Mouse (Mus musculus): Measurements from ENCODE around the gene Sesn2. TPM values are rescaled to one million over a fixed set of nuclear protein-coding genes. Genes with fewer than 3 reads are reported as not detected.

The Sesn2 gene
- polyA plus RNA-seq, 1 experiment from 2014 or later, result 5.1 TPM

- no peak overlapping the region for H3K27ac ChIP-seq (ENCODE audit: low read depth, low read length)
- ATAC-seq (ENCODE audit: low FRiP score), result no peak
- 80% methylated on average over 13 of the region's 13 CpGs for WGBS
These were observed 34.1 kb downstream of the Sesn2 start for GRCm38 (mm10) chr4:132475895-132476878.

GRCm38 (mm10) chr4:132474631-132475030, 35.7 kb downstream of the Sesn2 start:
- Histone ChIP-seq H3K9ac (ENCODE audit: low read length) (no peak overlapping the region), H3K4me1 (ENCODE audit: control insufficient read depth, insufficient read depth, low read length) (no peaks in the 10 kb centered on the region), H3K27ac (ENCODE audit: low read depth, low read length) (no peak overlapping the region), H3K27me3 (ENCODE audit: control insufficient read depth, insufficient read depth, low read length) (no peaks in the 10 kb centered on the region), H3K4me3 (ENCODE audit: low read depth, low read length) (no peak overlapping the region), H3K36me3 (ENCODE audit: control insufficient read depth, insufficient read depth, low read length) (no peaks in the 10 kb centered on the region), H3K9me3 (ENCODE audit: control insufficient read depth, low read length) (no peaks in the 10 kb centered on the region), H3K4me2 (no peak overlapping the region)
- DNase-seq (ENCODE audit: low spot score, missing footprints) (no peak), ATAC-seq (ENCODE audit: low FRiP score) (no peak)
- 81% methylated on average over 4 of the region's 4 CpGs for WGBS

More at GRCm38 (mm10) chr4:132475895-132476878, 34.1 kb downstream of the Sesn2 start:
- H3K9ac ChIP-seq (ENCODE audit: low read length), result no peak overlapping the region
- H3K4me3 ChIP-seq (ENCODE audit: low read depth, low read length), result no peak overlapping the region
- H3K9me3 ChIP-seq (ENCODE audit: control insufficient read depth, low read length), result no peaks in the 10 kb centered on the region
- DNase-seq (ENCODE audit: low spot score, missing footprints), result no peak
- no peaks in the 10 kb centered on the region for H3K4me1 ChIP-seq (ENCODE audit: control insufficient read depth, insufficient read depth, low read length)
- no peak overlapping the region for H3K4me2 ChIP-seq
- no peaks in the 10 kb centered on the region for H3K27me3 ChIP-seq (ENCODE audit: control insufficient read depth, insufficient read depth, low read length)
- H3K36me3 ChIP-seq (ENCODE audit: control insufficient read depth, insufficient read depth, low read length), result no peaks in the 10 kb centered on the region

- 89% methylated on average over 9 of the region's 9 CpGs for WGBS
- Histone ChIP-seq H3K4me1 (ENCODE audit: control insufficient read depth, insufficient read depth, low read length) (no peaks in the 10 kb centered on the region), H3K4me2 (no peak overlapping the region), H3K9me3 (ENCODE audit: control insufficient read depth, low read length) (no peaks in the 10 kb centered on the region), H3K27ac (ENCODE audit: low read depth, low read length) (no peak overlapping the region), H3K36me3 (ENCODE audit: control insufficient read depth, insufficient read depth, low read length) (no peaks in the 10 kb centered on the region), H3K27me3 (ENCODE audit: control insufficient read depth, insufficient read depth, low read length) (no peaks in the 10 kb centered on the region), H3K4me3 (ENCODE audit: low read depth, low read length) (no peak overlapping the region), H3K9ac (ENCODE audit: low read length) (no peak overlapping the region)
- ATAC-seq (ENCODE audit: low FRiP score) (no peak), DNase-seq (ENCODE audit: low spot score, missing footprints) (no peak)
These were observed 36.9 kb downstream of the Sesn2 start for GRCm38 (mm10) chr4:132473411-132473810.

GRCm38 (mm10) chr4:132469873-132470272, 40.4 kb downstream of the Sesn2 start:
- no peaks in the 10 kb centered on the region for H3K36me3 ChIP-seq (ENCODE audit: control insufficient read depth, insufficient read depth, low read length)
- no peaks in the 10 kb centered on the region for H3K4me1 ChIP-seq (ENCODE audit: control insufficient read depth, insufficient read depth, low read length)
- no peak overlapping the region for H3K4me3 ChIP-seq (ENCODE audit: low read depth, low read length)
- no peaks in the 10 kb centered on the region for H3K27me3 ChIP-seq (ENCODE audit: control insufficient read depth, insufficient read depth, low read length)
- ATAC-seq (ENCODE audit: low FRiP score) (no peak), DNase-seq (ENCODE audit: low spot score, missing footprints) (peak; percentile 71)
- WGBS, result 29% methylated on average over 3 of the region's 3 CpGs
- no peak overlapping the region for H3K27ac ChIP-seq (ENCODE audit: low read depth, low read length)
- H3K9me3 ChIP-seq (ENCODE audit: control insufficient read depth, low read length), result no peaks in the 10 kb centered on the region
- no peak overlapping the region for H3K4me2 ChIP-seq
- no peak overlapping the region for H3K9ac ChIP-seq (ENCODE audit: low read length)

GRCm38 (mm10) chr4:132464255-132464613, 46.1 kb downstream of the Sesn2 start:
- ATAC-seq (ENCODE audit: low FRiP score) (peak; percentile 20; the same call in 1 of the 2 replicates), DNase-seq (ENCODE audit: low spot score, missing footprints) (no peak)
- H3K27ac ChIP-seq (ENCODE audit: low read depth, low read length), result no peak overlapping the region
- peak overlapping the region; percentile 88; the same call in 1 of the 2 replicates for H3K9ac ChIP-seq (ENCODE audit: low read length)
- H3K27me3 ChIP-seq (ENCODE audit: control insufficient read depth, insufficient read depth, low read length), result no peaks in the 10 kb centered on the region
- peaks cover 8% of the 10 kb centered on the region for H3K4me1 ChIP-seq (ENCODE audit: control insufficient read depth, insufficient read depth, low read length)
- peaks cover 12% of the 10 kb centered on the region for H3K36me3 ChIP-seq (ENCODE audit: control insufficient read depth, insufficient read depth, low read length)
- H3K9me3 ChIP-seq (ENCODE audit: control insufficient read depth, low read length), result no peaks in the 10 kb centered on the region
- peak overlapping the region; percentile 84 for H3K4me2 ChIP-seq
- WGBS, result 2% methylated on average over 5 of the region's 5 CpGs
- peak overlapping the region; percentile 88 for H3K4me3 ChIP-seq (ENCODE audit: low read depth, low read length)

- Histone ChIP-seq H3K4me1 (ENCODE audit: control insufficient read depth, insufficient read depth, low read length) (peaks cover 8% of the 10 kb centered on the region), H3K27ac (ENCODE audit: low read depth, low read length) (peak within 1 kb of the TSS; percentile 22; the same call in 1 of the 2 replicates), H3K9ac (ENCODE audit: low read length) (peak within 1 kb of the TSS; percentile 88), H3K4me2 (peak within 1 kb of the TSS; percentile 84), H3K36me3 (ENCODE audit: control insufficient read depth, insufficient read depth, low read length) (peaks cover 15% of the 10 kb centered on the region), H3K9me3 (ENCODE audit: control insufficient read depth, low read length) (no peaks in the 10 kb centered on the region), H3K27me3 (ENCODE audit: control insufficient read depth, insufficient read depth, low read length) (no peaks in the 10 kb centered on the region), H3K4me3 (ENCODE audit: low read depth, low read length) (peak within 1 kb of the TSS; percentile 88)
- DNase-seq (ENCODE audit: low spot score, missing footprints), result peak; percentile 98
- under 1% methylated on average over 44 of the region's 44 CpGs for WGBS
- ATAC-seq (ENCODE audit: low FRiP score), result peak; percentile 95
These were observed 46.7 kb downstream of the Sesn2 start, which contains the start of gene Med18 for GRCm38 (mm10) chr4:132463430-132464254. TSS of gene Med18 (minus strand) at chr4:132463921.

GRCm38 (mm10) chr4:132462836-132463235, 47.5 kb downstream of the Sesn2 start:
- peaks cover 8% of the 10 kb centered on the region for H3K4me1 ChIP-seq (ENCODE audit: control insufficient read depth, insufficient read depth, low read length)
- no peaks in the 10 kb centered on the region for H3K9me3 ChIP-seq (ENCODE audit: control insufficient read depth, low read length)
- DNase-seq (ENCODE audit: low spot score, missing footprints), result no peak
- peaks cover 17% of the 10 kb centered on the region for H3K36me3 ChIP-seq (ENCODE audit: control insufficient read depth, insufficient read depth, low read length)
- H3K4me3 ChIP-seq (ENCODE audit: low read depth, low read length), result peak overlapping the region; percentile 88
- H3K4me2 ChIP-seq, result peak overlapping the region; percentile 84
- WGBS, result 22% methylated on average over 11 of the region's 11 CpGs
- no peak for ATAC-seq (ENCODE audit: low FRiP score)
- peak overlapping the region; percentile 88 for H3K9ac ChIP-seq (ENCODE audit: low read length)
- no peak overlapping the region for H3K27ac ChIP-seq (ENCODE audit: low read depth, low read length)
- no peaks in the 10 kb centered on the region for H3K27me3 ChIP-seq (ENCODE audit: control insufficient read depth, insufficient read depth, low read length)

GRCm38 (mm10) chr4:132460225-132460624, 50.1 kb downstream of the Sesn2 start:
- ATAC-seq (ENCODE audit: low FRiP score) (no peak), DNase-seq (ENCODE audit: low spot score, missing footprints) (no peak)
- Histone ChIP-seq H3K36me3 (ENCODE audit: control insufficient read depth, insufficient read depth, low read length) (peaks cover 21% of the 10 kb centered on the region), H3K9ac (ENCODE audit: low read length) (no peak overlapping the region), H3K9me3 (ENCODE audit: control insufficient read depth, low read length) (no peaks in the 10 kb centered on the region), H3K4me2 (no peak overlapping the region), H3K4me1 (ENCODE audit: control insufficient read depth, insufficient read depth, low read length) (peaks cover 8% of the 10 kb centered on the region), H3K27ac (ENCODE audit: low read depth, low read length) (no peak overlapping the region), H3K27me3 (ENCODE audit: control insufficient read depth, insufficient read depth, low read length) (no peaks in the 10 kb centered on the region), H3K4me3 (ENCODE audit: low read depth, low read length) (no peak overlapping the region)
- 91% methylated on average over 8 of the region's 8 CpGs for WGBS

All from midbrain, embryonic 11.5 days (tissue).